Mouse (Mus musculus) G1E (cell line): ENCODE data around the gene Spg21. TPM values are rescaled to one million over a fixed set of nuclear protein-coding genes. Genes with fewer than 3 reads are reported as not detected.

Experiments
- ATAC-seq: 2 replicates; pipeline ENCODE4 v1.8.0; 2016; ENCODE audit warnings: mild to moderate bottlenecking; ENCODE audit not compliant: insufficient number of reproducible peaks, poor library complexity, low FRiP score, severe bottlenecking; ENCODE audit errors: extremely low read depth
- DNase-seq: peaks from one replicate; pipeline ENCODE4 v3.0.0; 2012; ENCODE audit warnings: low spot score
- H3K27me3 ChIP-seq: 2 replicates; pipeline ENCODE4 v1.6.1; 2012; ENCODE audit warnings: mild to moderate bottlenecking, low read length, inconsistent platforms; ENCODE audit not compliant: insufficient read depth
- H3K36me3 ChIP-seq: replicated peaks from 2 replicates; pipeline ENCODE3; 2012; ENCODE audit warnings: mild to moderate bottlenecking, inconsistent platforms
- H3K4me1 ChIP-seq: 2 replicates; pipeline ENCODE4 v1.6.1; 2012; ENCODE audit warnings: low read depth, low read length, inconsistent platforms, mixed read lengths; ENCODE audit not compliant: insufficient read depth
- H3K4me3 ChIP-seq: 2 replicates; pipeline ENCODE4 v1.5.1; 2012; ENCODE audit warnings: low read depth, mild to moderate bottlenecking, inconsistent platforms, low read length, moderate library complexity, mixed read lengths
- H3K9me3 ChIP-seq: replicated peaks from 2 replicates; pipeline ENCODE4 v1.6.1; 2012; ENCODE audit warnings: inconsistent platforms
- CTCF ChIP-seq: IDR thresholded peaks from 2 replicates; pipeline ENCODE4 v1.5.1; 2012; ENCODE audit warnings: low read depth, low read length, inconsistent platforms, mixed read lengths
- GATA1 ChIP-seq: IDR thresholded peaks from 2 replicates; pipeline ENCODE4 v1.6.1; 2012; ENCODE audit warnings: borderline replicate concordance, low read length, inconsistent platforms, mixed read lengths
- GATA2 ChIP-seq: IDR thresholded peaks from 2 replicates; pipeline ENCODE4 v1.6.1; 2012; ENCODE audit warnings: low read depth, low read length, inconsistent platforms, borderline replicate concordance
- POLR2AphosphoS5 ChIP-seq: IDR thresholded peaks from 2 replicates; pipeline ENCODE4 v1.6.1; 2012; ENCODE audit warnings: low read depth, low read length, inconsistent platforms; ENCODE audit not compliant: insufficient replicate concordance
- TAL1 ChIP-seq: conservative IDR thresholded peaks from 2 replicates; pipeline ENCODE4 v1.6.1; 2012; ENCODE audit warnings: low read depth, low read length, inconsistent platforms, mixed read lengths
- polyA plus RNA-seq: library from polyadenylated mRNA; stranded (reverse); fragments of >175 nt; gene quantifications from 2 replicates; pipeline ENCODE4 v1.2.3, GENCODE M21; 2012
- total RNA-seq, 2 experiments: library from RNA; stranded (forward) in 1 of 2; stranded (reverse) in 1 of 2; fragments of 200-1000 nt in 1 of 2; fragments of >200 nt in 1 of 2; fragmentation: Nextera tagmentation in 1 of 2; gene quantifications; 2 replicates each; pipeline ENCODE4 v1.2.3; 2014 to 2017

Gene Spg21
- total and polyA plus RNA-seq, 3 experiments, result 19.7 to 71.6 (median 40.2) TPM

- ATAC-seq (no peak), DNase-seq (no peak)
- TF ChIP-seq CTCF (no peak), GATA2 (no peak), GATA1 (no peak), TAL1 (no peak), POLR2AphosphoS5 (no peak)
- Histone ChIP-seq H3K36me3 (peaks cover 43% of the 10 kb centered on the region), H3K4me3 (no peak overlapping the region), H3K4me1 (peaks cover 34% of the 10 kb centered on the region), H3K27me3 (no peaks in the 10 kb centered on the region), H3K9me3 (0 out of 2 replicates have a peak, but pooled peaks cover 2% of the 10 kb centered on the region)
Observed at GRCm38 (mm10) chr9:65464161-65464560, 3.4 kb downstream of the Spg21 start.

- H3K36me3 ChIP-seq, result peaks cover 54% of the 10 kb centered on the region
- ATAC-seq (no peak), DNase-seq (no peak)
- TF ChIP-seq GATA1, result no peak
- no peak for TF ChIP-seq CTCF
- TF ChIP-seq TAL1, result no peak
- no peak for TF ChIP-seq GATA2
- TF ChIP-seq POLR2AphosphoS5, result no peak
- 0 out of 2 replicates have a peak, but pooled peaks cover 2% of the 10 kb centered on the region for H3K9me3 ChIP-seq
- H3K4me1 ChIP-seq, result peaks cover 30% of the 10 kb centered on the region
- no peak overlapping the region for H3K4me3 ChIP-seq
- no peaks in the 10 kb centered on the region for H3K27me3 ChIP-seq
Observed at GRCm38 (mm10) chr9:65465241-65465640, 4.5 kb downstream of the Spg21 start.

- H3K9me3 ChIP-seq, result 0 out of 2 replicates have a peak, but pooled peaks cover 2% of the 10 kb centered on the region
- no peak overlapping the region for H3K4me3 ChIP-seq
- no peak for TF ChIP-seq GATA1
- ATAC-seq (no peak), DNase-seq (no peak)
- peaks cover 5% of the 10 kb centered on the region for H3K4me1 ChIP-seq
- peaks cover 70% of the 10 kb centered on the region for H3K36me3 ChIP-seq
- no peaks in the 10 kb centered on the region for H3K27me3 ChIP-seq
Observed at GRCm38 (mm10) chr9:65467686-65468085, 6.9 kb downstream of the Spg21 start.

- no peaks in the 10 kb centered on the region for H3K9me3 ChIP-seq
- H3K36me3 ChIP-seq, result peaks cover 82% of the 10 kb centered on the region
- no peak for ATAC-seq
- H3K4me3 ChIP-seq, result no peak overlapping the region
- H3K27me3 ChIP-seq, result no peaks in the 10 kb centered on the region
- H3K4me1 ChIP-seq, result no peaks in the 10 kb centered on the region
- TF ChIP-seq CTCF (no peak), POLR2AphosphoS5 (no peak), GATA2 (no peak), GATA1 (no peak), TAL1 (no peak)
- no peak for DNase-seq
Observed at GRCm38 (mm10) chr9:65472769-65473168, 12.0 kb downstream of the Spg21 start.

- peaks cover 84% of the 10 kb centered on the region for H3K36me3 ChIP-seq
Observed at GRCm38 (mm10) chr9:65479158-65479557, 18.4 kb downstream of the Spg21 start.

GRCm38 (mm10) chr9:65480071-65480470, 19.3 kb downstream of the Spg21 start:
- no peaks in the 10 kb centered on the region for H3K9me3 ChIP-seq
- TF ChIP-seq TAL1 (no peak), GATA2 (no peak), CTCF (no peak), GATA1 (no peak), POLR2AphosphoS5 (no peak)
- ATAC-seq (no peak), DNase-seq (no peak)
- H3K4me3 ChIP-seq, result no peak overlapping the region
- no peaks in the 10 kb centered on the region for H3K4me1 ChIP-seq
- no peaks in the 10 kb centered on the region for H3K27me3 ChIP-seq
- peaks cover 85% of the 10 kb centered on the region for H3K36me3 ChIP-seq

More at GRCm38 (mm10) chr9:65479158-65479557, 18.4 kb downstream of the Spg21 start:
- DNase-seq (no peak), ATAC-seq (no peak)
- TF ChIP-seq TAL1 (no peak), CTCF (no peak), POLR2AphosphoS5 (no peak)
- H3K4me3 ChIP-seq, result no peak overlapping the region
- H3K9me3 ChIP-seq, result no peaks in the 10 kb centered on the region
- no peaks in the 10 kb centered on the region for H3K27me3 ChIP-seq
- H3K4me1 ChIP-seq, result no peaks in the 10 kb centered on the region

GRCm38 (mm10) chr9:65491476-65491875, 30.7 kb downstream of the Spg21 start:
- no peak for DNase-seq
- Histone ChIP-seq H3K9me3 (no peaks in the 10 kb centered on the region), H3K36me3 (peaks cover 16% of the 10 kb centered on the region), H3K4me3 (no peak overlapping the region), H3K4me1 (no peaks in the 10 kb centered on the region), H3K27me3 (peaks cover 8% of the 10 kb centered on the region)
- no peak for ATAC-seq
- TF ChIP-seq GATA1 (no peak), GATA2 (no peak), POLR2AphosphoS5 (no peak), TAL1 (no peak), CTCF (no peak)
